Mouse (Mus musculus) bone marrow, adult 2 months (tissue): ENCODE measurements around the gene Cacna1b. TPM values are rescaled to one million over a fixed set of nuclear protein-coding genes. Genes with fewer than 3 reads are reported as not detected.

Experiments
- H3K27ac ChIP-seq: fragments of 200-500 bp; 2 replicates; pipeline ENCODE4 v1.5.1; 2012; ENCODE audit warnings: low read depth, mild to moderate bottlenecking, control low read depth, inconsistent platforms, low read length; ENCODE audit not compliant: control insufficient read depth, poor library complexity, insufficient read depth
- H3K4me1 ChIP-seq: fragments of 200-500 bp; 2 replicates; pipeline ENCODE4 v1.6.1; 2011; ENCODE audit warnings: low read length; ENCODE audit not compliant: control insufficient read depth, insufficient read depth
- H3K4me3 ChIP-seq: fragments of 200-500 bp; replicated peaks from 2 replicates; pipeline ENCODE3; 2011; ENCODE audit warnings: mild to moderate bottlenecking, low read depth, low read length, control low read depth; ENCODE audit not compliant: control insufficient read depth
- CTCF ChIP-seq: fragments of 200-500 bp; IDR thresholded peaks from 2 replicates; pipeline ENCODE4 v1.5.1; 2011; ENCODE audit warnings: low read length, control low read depth; ENCODE audit not compliant: control insufficient read depth, insufficient read depth
- POLR2A ChIP-seq: fragments of 200-500 bp; IDR thresholded peaks from 2 replicates; pipeline ENCODE4 v1.6.1; 2011; ENCODE audit warnings: low read depth, mild to moderate bottlenecking, control low read depth, low read length, borderline replicate concordance; ENCODE audit not compliant: control insufficient read depth
- WGBS: fragments of 180-500 bp; shearing (Covaris S2); methylation state at CpG from one replicate; pipeline ENCODE4 v1.1.7; 2018; 5-methylcytosine and 5-hydroxymethylcytosine counted together
- polyA plus RNA-seq: library from polyadenylated mRNA; stranded (reverse); fragments of >200 nt; gene quantifications from 2 replicates; pipeline ENCODE4 v1.2.4, GENCODE M21; 2011; ENCODE audit warnings: low replicate concordance; ENCODE audit not compliant: missing spikeins, insufficient read depth, insufficient read length

Cacna1b gene
- polyA plus RNA-seq, 1 experiment = 2.2 TPM

- WGBS = 56% methylated on average over 3 of the region's 5 CpGs
- Histone ChIP-seq H3K4me3 (no peak overlapping the region), H3K4me1 (no peaks in the 10 kb centered on the region), H3K27ac (no peak overlapping the region)
- TF ChIP-seq POLR2A = no peak
- TF ChIP-seq CTCF = no peak
Observed at GRCm38 (mm10) chr2:24776831-24777230, 13.9 kb upstream of the Cacna1b start.

- Histone ChIP-seq H3K27ac (no peak overlapping the region), H3K4me1 (no peaks in the 10 kb centered on the region), H3K4me3 (no peak overlapping the region)
- TF ChIP-seq CTCF = no peak
- no peak for TF ChIP-seq POLR2A
- 51% methylated on average over 11 of the region's 11 CpGs for WGBS
Observed at GRCm38 (mm10) chr2:24775951-24776587, 13.1 kb upstream of the Cacna1b start.

GRCm38 (mm10) chr2:24774832-24775231 is 11.9 kb upstream of the Cacna1b start:
- 71% methylated on average over 7 of the region's 7 CpGs for WGBS
- no peak overlapping the region for H3K27ac ChIP-seq
- H3K4me3 ChIP-seq = no peak overlapping the region
- no peak for TF ChIP-seq POLR2A
- peak; percentile 36; the same call in 1 of the 2 replicates for TF ChIP-seq CTCF
- no peaks in the 10 kb centered on the region for H3K4me1 ChIP-seq

- no peak overlapping the region for H3K27ac ChIP-seq
- TF ChIP-seq CTCF (no peak), POLR2A (no peak)
- no peak overlapping the region for H3K4me3 ChIP-seq
- WGBS = 69% methylated on average over 4 of the region's 4 CpGs
- H3K4me1 ChIP-seq = no peaks in the 10 kb centered on the region
Observed at GRCm38 (mm10) chr2:24770861-24771260, 7.9 kb upstream of the Cacna1b start.

- 2% methylated on average over 52 of the region's 52 CpGs for WGBS
- TF ChIP-seq POLR2A (no peak), CTCF (no peak)
- H3K4me3 ChIP-seq = no peak overlapping the region
- peaks cover 2% of the 10 kb centered on the region for H3K4me1 ChIP-seq
- no peak overlapping the region for H3K27ac ChIP-seq
Observed at GRCm38 (mm10) chr2:24762446-24762960, 449 bp downstream of the Cacna1b start.

- peaks cover 2% of the 10 kb centered on the region for H3K4me1 ChIP-seq
- no peak overlapping the region for H3K4me3 ChIP-seq
- no peak overlapping the region for H3K27ac ChIP-seq
- no peak for TF ChIP-seq POLR2A
- no peak for TF ChIP-seq CTCF
- WGBS = 2% methylated on average over 35 of the region's 35 CpGs
Observed at GRCm38 (mm10) chr2:24761923-24762445, 968 bp downstream of the Cacna1b start.

- Histone ChIP-seq H3K27ac (no peak overlapping the region), H3K4me1 (no peaks in the 10 kb centered on the region; the same call in 1 of the 2 replicates)
- WGBS = 83% methylated on average over 1 of the region's 1 CpGs
Observed at GRCm38 (mm10) chr2:24755276-24755675, 7.7 kb downstream of the Cacna1b start.

GRCm38 (mm10) chr2:24752599-24752998 is 10.4 kb downstream of the Cacna1b start:
- H3K4me1 ChIP-seq = peaks cover 6% of the 10 kb centered on the region; the same call in 1 of the 2 replicates
- TF ChIP-seq CTCF (no peak), POLR2A (no peak)
- 79% methylated on average over 4 of the region's 4 CpGs for WGBS
- no peak overlapping the region for H3K4me3 ChIP-seq
- no peak overlapping the region for H3K27ac ChIP-seq

More at GRCm38 (mm10) chr2:24755276-24755675, 7.7 kb downstream of the Cacna1b start:
- H3K4me3 ChIP-seq = no peak overlapping the region
- TF ChIP-seq CTCF (peak; percentile 69), POLR2A (no peak)

- WGBS = 65% methylated on average over 3 of the region's 3 CpGs
- H3K4me1 ChIP-seq = peaks cover 8% of the 10 kb centered on the region
- H3K27ac ChIP-seq = no peak overlapping the region
- H3K4me3 ChIP-seq = no peak overlapping the region
- TF ChIP-seq POLR2A = no peak
- no peak for TF ChIP-seq CTCF
Observed at GRCm38 (mm10) chr2:24750051-24750450, 12.9 kb downstream of the Cacna1b start.
